Mouse (Mus musculus): ENCODE results near the gene Dusp7.

GRCm38 (mm10) chr9:106402149-106402548, 33.7 kb downstream of the Dusp7 start:
- TF ChIP-seq CTCF (IDR thresholded peaks at IDR 0.05; ENCODE audit: low read depth, low read length), result no peak
- TF ChIP-seq EP300 (IDR thresholded peaks at IDR 0.05; ENCODE audit: insufficient read depth, low read depth, low read length), result no peak
- no peak for TF ChIP-seq POLR2A (IDR thresholded peaks at IDR 0.05; ENCODE audit: insufficient read depth, low read length)
